Mouse (Mus musculus) spleen, adult 2 months (tissue): Measurements from ENCODE around the gene Cfap77.

Experiments used
- CTCF ChIP-seq: fragments of 200-500 bp; IDR thresholded peaks from 2 replicates; pipeline ENCODE4 v1.5.1; 2011; ENCODE audit warnings: mild to moderate bottlenecking, inconsistent platforms; ENCODE audit not compliant: insufficient read depth, insufficient read length, insufficient replicate concordance; ENCODE audit errors: extremely low read depth
- POLR2A ChIP-seq: fragments of 200-500 bp; IDR thresholded peaks from 2 replicates; pipeline ENCODE4 v1.6.1; 2011; ENCODE audit warnings: low read depth, low read length, inconsistent platforms

DNA sequence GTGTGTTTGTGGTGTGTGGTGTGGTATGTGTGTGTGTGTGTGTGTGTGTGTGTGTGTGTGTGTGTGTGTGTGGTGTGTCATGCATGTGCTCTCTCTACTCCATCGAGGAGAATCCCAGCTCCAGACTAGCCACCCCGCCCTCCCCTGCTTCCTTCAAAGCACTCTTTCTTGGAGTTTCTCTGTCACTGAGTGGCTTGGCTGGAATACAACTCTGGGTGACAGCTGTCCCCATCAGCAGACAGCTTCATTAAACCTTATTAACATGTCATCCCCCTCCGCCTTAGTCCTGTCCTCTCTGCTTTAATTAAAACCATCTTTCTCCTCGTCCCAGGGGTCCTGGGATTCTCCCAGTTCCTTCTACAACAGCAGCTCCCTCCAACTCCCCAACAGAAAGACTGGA is 59.4 kb downstream of the Cfap77 start:
- no peak for TF ChIP-seq CTCF
- TF ChIP-seq POLR2A: no peak
